Mouse (Mus musculus): ENCODE measurements around the gene Rnf220. TPM values are rescaled to one million over a fixed set of nuclear protein-coding genes. Genes with fewer than 3 reads are reported as not detected.

Rnf220 gene
- polyA plus RNA-seq, 1 experiment from 2014 or later, result 17.3 TPM

DNA sequence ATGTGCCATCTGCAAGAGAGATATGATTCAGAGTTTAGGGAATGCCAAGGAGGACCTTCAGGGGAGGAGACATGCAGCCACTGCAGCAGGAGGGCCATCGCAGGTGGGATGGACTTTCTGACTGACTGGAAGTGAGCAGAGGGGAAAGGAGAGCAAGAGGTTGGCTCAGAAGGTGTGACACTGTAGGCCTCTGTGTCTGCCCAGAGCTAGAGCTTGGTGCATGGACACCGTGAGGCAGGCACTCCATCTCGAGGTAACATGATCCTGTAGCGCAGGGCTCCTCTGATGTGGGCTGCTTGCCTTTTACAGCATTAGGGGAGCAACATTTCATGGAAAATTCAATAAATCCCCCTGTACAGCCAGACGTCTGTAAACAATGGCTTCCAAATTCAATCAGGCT is 126.5 kb downstream of the Rnf220 start:
- no peaks in the 10 kb centered on the region for H3K9me3 ChIP-seq (ENCODE audit: low read length)
- no peak overlapping the region for H3K9ac ChIP-seq (replicated peaks)
- no peak for ATAC-seq
- peaks cover 5% of the 10 kb centered on the region; the same call in 1 of the 2 replicates for H3K4me1 ChIP-seq (ENCODE audit: insufficient read depth)
- DNase-seq, result no peak
- WGBS (ENCODE audit: insufficient replicate concordance), result 70% methylated on average over 5 of the region's 5 CpGs
- no peaks in the 10 kb centered on the region for H3K36me3 ChIP-seq (replicated peaks; ENCODE audit: insufficient read depth, low read length)
- no peaks in the 10 kb centered on the region; the same call in 1 of the 2 replicates for H3K27me3 ChIP-seq (ENCODE audit: insufficient read depth, low read length)
- no peak overlapping the region for H3K4me2 ChIP-seq (ENCODE audit: low read depth, low read length)
- no peak overlapping the region for H3K27ac ChIP-seq (ENCODE audit: low read depth)
- no peak overlapping the region for H3K4me3 ChIP-seq (ENCODE audit: low read depth, low read length)
- TF ChIP-seq CTCF (IDR thresholded peaks at IDR 0.05; ENCODE audit: low read depth) (no peak), EP300 (IDR thresholded peaks at IDR 0.05; ENCODE audit: low read depth) (no peak)

DNA sequence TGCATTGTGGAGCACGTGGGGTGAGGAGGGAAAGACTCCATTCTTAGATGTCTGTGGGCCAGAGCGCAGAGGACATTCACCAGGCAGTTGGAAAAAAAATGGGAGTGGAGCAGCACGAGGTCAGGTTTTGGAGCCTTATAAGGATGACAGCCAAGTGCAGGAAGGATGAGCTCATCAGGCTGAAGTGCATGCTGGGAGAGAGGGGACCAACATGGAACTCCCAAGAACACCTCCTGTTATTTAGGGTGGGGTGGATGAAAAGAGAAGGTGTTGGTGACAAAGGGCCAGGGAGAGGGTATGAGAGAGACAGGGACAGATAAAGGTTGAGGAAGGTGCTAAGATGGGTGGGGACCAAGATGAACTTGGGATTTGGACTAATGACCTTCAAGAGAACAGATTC is 127.3 kb downstream of the Rnf220 start:
- H3K4me3 ChIP-seq (ENCODE audit: low read depth, low read length), result no peak overlapping the region
- H3K9ac ChIP-seq (replicated peaks), result no peak overlapping the region
- WGBS (ENCODE audit: insufficient replicate concordance), result 61% methylated on average over 3 of the region's 3 CpGs
- no peaks in the 10 kb centered on the region for H3K36me3 ChIP-seq (replicated peaks; ENCODE audit: insufficient read depth, low read length)
- H3K4me2 ChIP-seq (ENCODE audit: low read depth, low read length), result no peak overlapping the region
- TF ChIP-seq EP300 (IDR thresholded peaks at IDR 0.05; ENCODE audit: low read depth) (no peak), CTCF (IDR thresholded peaks at IDR 0.05; ENCODE audit: low read depth) (no peak)
- DNase-seq, result no peak
- H3K27ac ChIP-seq (ENCODE audit: low read depth), result no peak overlapping the region
- no peaks in the 10 kb centered on the region for H3K9me3 ChIP-seq (ENCODE audit: low read length)
- H3K4me1 ChIP-seq (ENCODE audit: insufficient read depth), result peaks cover 5% of the 10 kb centered on the region; the same call in 1 of the 2 replicates
- H3K27me3 ChIP-seq (ENCODE audit: insufficient read depth, low read length), result no peaks in the 10 kb centered on the region; the same call in 1 of the 2 replicates
- no peak for ATAC-seq

DNA sequence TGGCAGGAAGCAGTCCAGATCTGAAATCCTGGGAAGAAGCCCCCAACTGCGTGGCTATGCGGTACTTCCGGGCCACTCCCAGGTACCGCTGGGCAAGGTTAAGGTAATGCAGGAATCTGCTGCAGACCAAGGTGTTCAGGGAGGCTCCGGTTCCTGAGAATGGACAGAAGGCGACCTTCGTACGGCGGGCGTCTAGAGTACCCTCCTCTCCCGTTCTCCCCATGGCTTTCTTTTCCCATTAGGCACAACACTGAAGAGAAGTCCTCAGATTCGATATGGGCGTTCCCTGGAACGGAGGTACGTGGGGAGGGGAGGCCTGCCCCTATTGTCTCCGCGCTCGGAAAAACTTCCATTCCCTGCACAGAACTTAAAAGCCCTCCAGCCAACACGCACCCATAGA is 129.5 kb downstream of the Rnf220 start:
- no peak overlapping the region for H3K9ac ChIP-seq (replicated peaks)
- no peaks in the 10 kb centered on the region for H3K36me3 ChIP-seq (replicated peaks; ENCODE audit: insufficient read depth, low read length)
- no peak for DNase-seq
- ATAC-seq, result no peak
- 92% methylated on average over 19 of the region's 19 CpGs for WGBS (ENCODE audit: insufficient replicate concordance)
- TF ChIP-seq CTCF (IDR thresholded peaks at IDR 0.05; ENCODE audit: low read depth) (no peak), EP300 (IDR thresholded peaks at IDR 0.05; ENCODE audit: low read depth) (no peak)
- no peak overlapping the region for H3K4me3 ChIP-seq (ENCODE audit: low read depth, low read length)
- no peaks in the 10 kb centered on the region for H3K27me3 ChIP-seq (ENCODE audit: insufficient read depth, low read length)
- H3K27ac ChIP-seq (ENCODE audit: low read depth), result no peak overlapping the region
- H3K4me1 ChIP-seq (ENCODE audit: insufficient read depth), result peaks cover 5% of the 10 kb centered on the region; the same call in 1 of the 2 replicates
- H3K9me3 ChIP-seq (ENCODE audit: low read length), result no peaks in the 10 kb centered on the region
- no peak overlapping the region for H3K4me2 ChIP-seq (ENCODE audit: low read depth, low read length)

DNA sequence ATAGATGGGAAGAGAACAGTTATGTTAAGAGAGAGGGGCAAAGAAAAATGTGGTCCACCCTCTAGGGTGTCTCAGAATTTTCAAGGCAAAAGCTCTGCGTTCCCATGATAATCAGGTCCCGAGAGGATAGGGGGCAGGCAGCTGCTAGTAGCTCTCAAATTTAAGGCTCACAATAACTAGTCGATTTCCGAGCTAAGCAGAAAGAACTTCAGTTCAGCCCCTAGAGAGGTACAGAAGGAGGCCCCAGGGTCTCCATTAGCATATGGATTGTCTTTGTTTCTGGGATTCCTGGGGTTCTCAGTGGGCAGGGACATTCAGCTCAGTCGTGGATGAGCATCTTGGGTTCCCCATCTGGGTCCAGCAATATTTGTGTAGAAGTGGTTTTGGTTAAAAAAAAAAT is 134.8 kb downstream of the Rnf220 start:
- H3K4me1 ChIP-seq (ENCODE audit: insufficient read depth), result no peaks in the 10 kb centered on the region; the same call in 1 of the 2 replicates
- TF ChIP-seq CTCF (IDR thresholded peaks at IDR 0.05; ENCODE audit: low read depth) (no peak), EP300 (IDR thresholded peaks at IDR 0.05; ENCODE audit: low read depth) (no peak)
- DNase-seq (no peak), ATAC-seq (no peak)
- H3K9ac ChIP-seq (replicated peaks), result no peak overlapping the region
- no peaks in the 10 kb centered on the region for H3K36me3 ChIP-seq (replicated peaks; ENCODE audit: insufficient read depth, low read length)
- H3K27me3 ChIP-seq (ENCODE audit: insufficient read depth, low read length), result no peaks in the 10 kb centered on the region
- H3K27ac ChIP-seq (ENCODE audit: low read depth), result no peak overlapping the region
- no peaks in the 10 kb centered on the region for H3K9me3 ChIP-seq (ENCODE audit: low read length)
- WGBS (ENCODE audit: insufficient replicate concordance), result 60% methylated on average over 5 of the region's 5 CpGs
- no peak overlapping the region for H3K4me3 ChIP-seq (ENCODE audit: low read depth, low read length)
- no peak overlapping the region for H3K4me2 ChIP-seq (ENCODE audit: low read depth, low read length)

DNA sequence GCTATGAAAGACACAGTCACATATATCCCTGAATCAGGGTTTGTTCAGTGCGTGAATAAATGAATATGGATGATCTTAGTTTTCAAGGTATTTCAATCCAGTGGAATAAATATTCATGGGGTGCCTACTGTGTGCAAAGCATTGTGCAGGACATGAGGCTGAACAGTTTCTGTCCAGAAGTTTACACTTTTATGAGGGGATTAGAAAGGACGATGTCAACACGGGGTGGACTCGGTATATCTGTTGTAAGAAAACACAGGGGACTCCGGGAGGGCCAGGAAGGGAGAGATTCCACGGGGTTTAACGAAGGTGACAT is 135.3 kb downstream of the Rnf220 start:
- H3K4me3 ChIP-seq (ENCODE audit: low read depth, low read length), result no peak overlapping the region
- TF ChIP-seq CTCF (IDR thresholded peaks at IDR 0.05; ENCODE audit: low read depth), result no peak
- no peak for TF ChIP-seq EP300 (IDR thresholded peaks at IDR 0.05; ENCODE audit: low read depth)
- no peaks in the 10 kb centered on the region; the same call in 1 of the 2 replicates for H3K4me1 ChIP-seq (ENCODE audit: insufficient read depth)
- no peaks in the 10 kb centered on the region for H3K27me3 ChIP-seq (ENCODE audit: insufficient read depth, low read length)
- no peak overlapping the region for H3K4me2 ChIP-seq (ENCODE audit: low read depth, low read length)
- no peaks in the 10 kb centered on the region for H3K36me3 ChIP-seq (replicated peaks; ENCODE audit: insufficient read depth, low read length)
- no peak for DNase-seq
- no peaks in the 10 kb centered on the region for H3K9me3 ChIP-seq (ENCODE audit: low read length)
- H3K9ac ChIP-seq (replicated peaks), result no peak overlapping the region
- no peak overlapping the region for H3K27ac ChIP-seq (ENCODE audit: low read depth)
- no peak for ATAC-seq
- WGBS (ENCODE audit: insufficient replicate concordance), result 66% methylated on average over 7 of the region's 7 CpGs

DNA sequence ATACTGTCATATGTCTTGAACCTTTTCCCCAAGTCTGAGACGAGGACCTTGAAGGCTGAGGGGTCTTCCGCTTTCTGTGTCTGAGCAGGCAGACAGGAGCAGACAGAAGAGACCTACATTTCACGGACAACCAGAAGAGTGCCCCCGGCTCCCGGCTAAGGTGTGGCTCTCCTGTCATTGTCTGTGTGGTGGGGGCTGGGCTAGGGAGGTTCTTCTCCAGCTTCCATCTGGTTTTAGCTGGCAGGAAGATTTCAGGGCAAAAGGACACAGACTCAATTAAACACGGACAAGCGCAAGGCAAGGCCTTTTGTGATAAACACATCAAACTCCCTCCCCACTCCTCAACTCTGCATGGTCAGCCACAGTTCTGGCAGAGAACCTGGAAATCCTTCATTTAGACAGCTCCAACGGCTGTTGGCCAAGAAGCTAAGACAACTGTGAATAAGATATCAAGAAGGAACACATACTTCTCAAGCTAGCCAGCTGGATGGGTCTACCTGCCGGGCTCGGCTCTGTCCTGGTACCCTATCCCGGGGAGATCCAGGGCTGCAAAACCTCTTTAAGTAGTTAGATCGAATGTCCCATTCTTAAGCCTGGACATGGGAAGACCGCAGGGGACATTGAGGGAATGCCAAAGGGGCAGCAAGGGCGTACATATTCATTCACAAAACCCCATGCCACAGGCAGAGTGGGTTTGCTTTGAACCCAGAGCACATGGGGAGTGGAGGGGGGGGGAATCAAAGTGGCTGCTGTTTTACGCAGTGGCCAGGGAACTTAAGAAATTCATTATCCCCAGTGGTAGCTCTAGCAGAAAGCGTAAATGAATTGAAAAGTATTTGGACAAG is 135.9 kb downstream of the Rnf220 start:
- Histone ChIP-seq H3K27ac (ENCODE audit: low read depth) (no peak overlapping the region), H3K4me3 (ENCODE audit: low read depth, low read length) (no peak overlapping the region), H3K36me3 (replicated peaks; ENCODE audit: insufficient read depth, low read length) (no peaks in the 10 kb centered on the region), H3K4me1 (ENCODE audit: insufficient read depth) (no peaks in the 10 kb centered on the region; the same call in 1 of the 2 replicates), H3K27me3 (ENCODE audit: insufficient read depth, low read length) (no peaks in the 10 kb centered on the region), H3K9me3 (ENCODE audit: low read length) (no peaks in the 10 kb centered on the region), H3K4me2 (ENCODE audit: low read depth, low read length) (no peak overlapping the region), H3K9ac (replicated peaks) (no peak overlapping the region)
- TF ChIP-seq CTCF (IDR thresholded peaks at IDR 0.05; ENCODE audit: low read depth) (no peak), EP300 (IDR thresholded peaks at IDR 0.05; ENCODE audit: low read depth) (no peak)
- DNase-seq (no peak), ATAC-seq (no peak)
- 74% methylated on average over 16 of the region's 16 CpGs for WGBS (ENCODE audit: insufficient replicate concordance)

Data from liver, postnatal 0 days (tissue).